Mouse (Mus musculus) liver, embryonic 13.5 days (tissue): Measurements from ENCODE around the gene Syn3. TPM values are rescaled to one million over a fixed set of nuclear protein-coding genes. Genes with fewer than 3 reads are reported as not detected.
"Not testable (repeated sequence)": the region's sequence is repeated elsewhere in the genome, so short reads cannot be mapped to it uniquely, and the experiment has no call there.

Experiments used
- ATAC-seq: fragments of 200-750 bp; cut with Nextera tagmentation; 2 replicates; pipeline ENCODE4 v1.8.0; 2017; ENCODE audit warnings: low read depth, mild to moderate bottlenecking, moderate number of reproducible peaks, moderate library complexity
- DNase-seq: peaks from one replicate; pipeline ENCODE4 v3.0.0; 2022
- H3K27ac ChIP-seq: fragments of 300-500 bp; sonication (generic); 2 replicates; pipeline ENCODE4 v1.5.1; 2015; ENCODE audit warnings: moderate library complexity, mild to moderate bottlenecking, inconsistent platforms
- H3K27me3 ChIP-seq: fragments of 300-500 bp; sonication (generic); 2 replicates; pipeline ENCODE4 v1.6.1; 2015; ENCODE audit warnings: mild to moderate bottlenecking, inconsistent platforms
- H3K36me3 ChIP-seq: fragments of 300-500 bp; sonication (generic); 2 replicates; pipeline ENCODE4 v1.6.1; 2015; ENCODE audit warnings: mild to moderate bottlenecking, inconsistent platforms
- H3K4me1 ChIP-seq: fragments of 300-500 bp; sonication (generic); replicated peaks from 2 replicates; pipeline ENCODE4 v1.6.1; 2015; ENCODE audit warnings: inconsistent platforms
- H3K4me2 ChIP-seq: fragments of 300-500 bp; sonication (generic); 2 replicates; pipeline ENCODE4 v1.6.1; 2015; ENCODE audit warnings: inconsistent platforms, mild to moderate bottlenecking, moderate library complexity
- H3K4me3 ChIP-seq: fragments of 300-500 bp; sonication (generic); replicated peaks from 2 replicates; pipeline ENCODE4 v1.5.1; 2015; ENCODE audit warnings: mild to moderate bottlenecking, inconsistent platforms
- H3K9ac ChIP-seq: fragments of 300-500 bp; sonication (generic); 2 replicates; pipeline ENCODE4 v1.6.1; 2015; ENCODE audit warnings: mild to moderate bottlenecking, inconsistent platforms
- H3K9me3 ChIP-seq: fragments of 300-500 bp; sonication (generic); replicated peaks from 2 replicates; pipeline ENCODE4 v1.6.1; 2016; ENCODE audit warnings: inconsistent platforms
- WGBS: fragments of 180-500 bp; shearing (Covaris S2); methylation state at CpG from one replicate; pipeline ENCODE4 v1.1.7; 2015; ENCODE audit not compliant: insufficient replicate concordance; 5-methylcytosine and 5-hydroxymethylcytosine counted together
- polyA plus RNA-seq: library from polyadenylated mRNA; unstranded; fragments of >200 nt; fragmentation: Nextera tagmentation; extraction: Ambion mirVana; gene quantifications from 2 replicates; pipeline ENCODE4 v1.2.1, GENCODE M21; 2015

Syn3 gene
- 0.14 and 0.17 TPM in 2 replicates for polyA plus RNA-seq

- peak within 1 kb of the TSS; percentile 69 for H3K4me2 ChIP-seq
- H3K27ac ChIP-seq: no peak within 1 kb of the TSS
- DNase-seq (peak; percentile 54), ATAC-seq (peak; percentile 91)
- H3K27me3 ChIP-seq: 0 out of 2 replicates have a peak, but pooled peaks cover 3% of the 10 kb centered on the region
- WGBS: under 1% methylated on average over 21 of the region's 21 CpGs
- H3K4me3 ChIP-seq: peak within 1 kb of the TSS; percentile 48
- H3K4me1 ChIP-seq: peaks cover 7% of the 10 kb centered on the region; the same call in 1 of the 2 replicates
- peak within 1 kb of the TSS; percentile 50 for H3K9ac ChIP-seq
- H3K36me3 ChIP-seq: no peaks in the 10 kb centered on the region
- H3K9me3 ChIP-seq: no peaks in the 10 kb centered on the region
These were observed at the start of gene Syn3 for GRCm38 (mm10) chr10:86498673-86499391. Gene Syn3 (minus strand): TSS chr10:86498896.

- H3K4me3 ChIP-seq, H3K36me3 ChIP-seq, H3K4me1 ChIP-seq, H3K4me2 ChIP-seq, ATAC-seq, H3K9me3 ChIP-seq, H3K9ac ChIP-seq, H3K27me3 ChIP-seq, H3K27ac ChIP-seq, DNase-seq: not testable (repeated sequence)
- WGBS: 76% methylated on average over 3 of the region's 5 CpGs
These were observed 27.7 kb upstream of the Syn3 start for GRCm38 (mm10) chr10:86526357-86526874.

- ATAC-seq (no peak), DNase-seq (no peak)
- Histone ChIP-seq H3K4me1 (no peaks in the 10 kb centered on the region), H3K27ac (no peak overlapping the region), H3K4me3 (no peak overlapping the region), H3K27me3 (no peaks in the 10 kb centered on the region), H3K9ac (no peak overlapping the region), H3K36me3 (no peaks in the 10 kb centered on the region), H3K9me3 (no peaks in the 10 kb centered on the region), H3K4me2 (no peak overlapping the region)
- WGBS: 62% methylated on average over 4 of the region's 4 CpGs
These were observed 15.1 kb upstream of the Syn3 start for GRCm38 (mm10) chr10:86513801-86514200.

GRCm38 (mm10) chr10:86510941-86511340 lies 12.2 kb upstream of the Syn3 start:
- no peak overlapping the region for H3K4me3 ChIP-seq
- no peak overlapping the region for H3K4me2 ChIP-seq
- H3K9ac ChIP-seq: no peak overlapping the region
- DNase-seq: no peak
- no peaks in the 10 kb centered on the region for H3K36me3 ChIP-seq
- ATAC-seq: no peak
- no peaks in the 10 kb centered on the region for H3K9me3 ChIP-seq
- H3K27ac ChIP-seq: no peak overlapping the region
- H3K27me3 ChIP-seq: no peaks in the 10 kb centered on the region
- H3K4me1 ChIP-seq: no peaks in the 10 kb centered on the region

- Histone ChIP-seq H3K27ac (no peak overlapping the region), H3K27me3 (0 out of 2 replicates have a peak, but pooled peaks cover 3% of the 10 kb centered on the region), H3K36me3 (no peaks in the 10 kb centered on the region), H3K4me3 (no peak overlapping the region), H3K4me1 (peaks cover 7% of the 10 kb centered on the region; the same call in 1 of the 2 replicates), H3K9ac (no peak overlapping the region), H3K4me2 (no peak overlapping the region), H3K9me3 (no peaks in the 10 kb centered on the region)
- no peak for DNase-seq
- ATAC-seq: no peak
- 56% methylated on average over 2 of the region's 2 CpGs for WGBS
These were observed 3.4 kb upstream of the Syn3 start for GRCm38 (mm10) chr10:86502063-86502462.

- Histone ChIP-seq H3K4me1 (peaks cover 7% of the 10 kb centered on the region; the same call in 1 of the 2 replicates), H3K27me3 (0 out of 2 replicates have a peak, but pooled peaks cover 3% of the 10 kb centered on the region), H3K9ac (peak overlapping the region; percentile 50), H3K27ac (no peak overlapping the region), H3K4me2 (peak overlapping the region; percentile 69), H3K4me3 (peak overlapping the region; percentile 48), H3K36me3 (no peaks in the 10 kb centered on the region), H3K9me3 (no peaks in the 10 kb centered on the region)
- ATAC-seq: peak; percentile 58
- WGBS: 10% methylated on average over 12 of the region's 12 CpGs
- DNase-seq: no peak
These were observed 534 bp downstream of the Syn3 start for GRCm38 (mm10) chr10:86498051-86498672.

GRCm38 (mm10) chr10:86495851-86496250 lies 2.8 kb downstream of the Syn3 start:
- 51% methylated on average over 2 of the region's 2 CpGs for WGBS
- DNase-seq (no peak), ATAC-seq (no peak)
- Histone ChIP-seq H3K4me3 (no peak overlapping the region), H3K4me1 (peaks cover 7% of the 10 kb centered on the region; the same call in 1 of the 2 replicates), H3K36me3 (no peaks in the 10 kb centered on the region), H3K27me3 (0 out of 2 replicates have a peak, but pooled peaks cover 3% of the 10 kb centered on the region), H3K4me2 (no peak overlapping the region), H3K9ac (no peak overlapping the region), H3K27ac (no peak overlapping the region), H3K9me3 (no peaks in the 10 kb centered on the region)

GRCm38 (mm10) chr10:86493140-86493539 lies 5.6 kb downstream of the Syn3 start:
- Histone ChIP-seq H3K4me1 (0 out of 2 replicates have a peak, but pooled peaks cover 3% of the 10 kb centered on the region), H3K4me2 (no peak overlapping the region), H3K36me3 (no peaks in the 10 kb centered on the region), H3K27ac (no peak overlapping the region), H3K9me3 (no peaks in the 10 kb centered on the region), H3K27me3 (0 out of 2 replicates have a peak, but pooled peaks cover 3% of the 10 kb centered on the region), H3K4me3 (no peak overlapping the region), H3K9ac (no peak overlapping the region)
- WGBS: 71% methylated on average over 5 of the region's 5 CpGs
- DNase-seq: no peak
- no peak for ATAC-seq

GRCm38 (mm10) chr10:86492089-86492907 lies 6.4 kb downstream of the Syn3 start:
- Histone ChIP-seq H3K4me1 (no peaks in the 10 kb centered on the region), H3K9ac (no peak overlapping the region), H3K36me3 (no peaks in the 10 kb centered on the region), H3K27ac (no peak overlapping the region), H3K4me2 (no peak overlapping the region), H3K9me3 (no peaks in the 10 kb centered on the region), H3K27me3 (0 out of 2 replicates have a peak, but pooled peaks cover under 1% of the 10 kb centered on the region), H3K4me3 (no peak overlapping the region)
- DNase-seq: no peak
- WGBS: 32% methylated on average over 2 of the region's 2 CpGs
- ATAC-seq: no peak

GRCm38 (mm10) chr10:86491316-86492088 lies 7.2 kb downstream of the Syn3 start:
- Histone ChIP-seq H3K4me1 (no peaks in the 10 kb centered on the region), H3K4me3 (no peak overlapping the region), H3K9me3 (no peaks in the 10 kb centered on the region), H3K27me3 (no peaks in the 10 kb centered on the region), H3K27ac (no peak overlapping the region), H3K9ac (no peak overlapping the region), H3K36me3 (no peaks in the 10 kb centered on the region), H3K4me2 (no peak overlapping the region)
- DNase-seq (no peak), ATAC-seq (no peak)
- WGBS: 28% methylated on average over 3 of the region's 3 CpGs
